Mouse (Mus musculus) gastrocnemius, adult 8-10 months (tissue): Measurements from ENCODE around the gene St6galnac6. TPM values are rescaled to one million over a fixed set of nuclear protein-coding genes. Genes with fewer than 3 reads are reported as not detected.

Experiments
- DNase-seq, 2 experiments: peaks; one replicate each; pipeline ENCODE4 v3.0.0; 2022; ENCODE audit warnings: low spot score in 2 of 2
- total RNA-seq, 4 experiments: library from RNA; stranded (reverse); gene quantifications; 2 replicates each; pipeline ENCODE4 v1.2.4; 2022

Gene St6galnac6
- total RNA-seq: 10 to 100 TPM; 48.6 to 61.3 (median 54.9) TPM

DNA sequence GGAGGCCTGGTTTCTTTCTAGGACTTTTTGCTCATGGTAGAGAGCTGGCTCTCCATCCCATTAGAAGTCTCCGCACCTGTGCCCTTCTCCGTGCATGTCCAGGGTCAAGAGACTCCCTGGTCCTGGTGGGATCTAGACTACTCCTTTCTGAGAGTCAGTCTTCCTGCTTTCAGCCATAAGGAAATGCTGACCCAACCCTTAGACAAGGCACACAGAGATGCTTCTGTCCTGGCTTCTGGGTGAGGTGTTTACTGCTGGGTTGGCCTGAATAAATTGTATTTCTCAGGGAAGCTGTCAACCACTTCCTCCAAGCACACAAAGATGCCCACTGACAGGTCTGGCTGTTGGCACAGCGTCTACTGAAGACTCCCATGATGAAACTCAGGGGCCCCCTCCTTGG lies at the start of gene St6galnac6:
St6galnac6 (plus strand) TSS at position 301 of the 400 bp plus-strand sequence.
- no peak for DNase-seq

DNA sequence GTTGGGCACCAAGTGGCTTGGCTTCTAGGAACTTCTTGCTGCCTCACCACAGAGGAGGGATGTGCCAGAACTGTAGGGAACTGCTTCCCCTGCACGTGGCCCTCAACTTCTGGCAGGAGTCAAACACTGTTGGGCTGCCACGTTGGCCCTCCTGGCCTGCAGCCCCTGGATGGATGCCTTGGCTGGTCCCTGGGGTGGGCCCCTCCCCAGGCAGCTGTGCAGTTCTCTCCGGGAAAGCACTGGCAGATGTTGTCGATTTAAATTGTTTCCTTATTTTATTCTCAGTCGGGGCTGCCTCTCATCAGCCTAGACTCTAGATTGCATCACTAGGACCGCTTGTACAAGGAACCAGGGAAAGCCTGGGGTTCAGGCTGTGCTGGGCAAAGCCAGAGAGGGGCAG lies 49.7 kb upstream of the St6galnac6 start:
- DNase-seq: peak; percentile 81 to 86

DNA sequence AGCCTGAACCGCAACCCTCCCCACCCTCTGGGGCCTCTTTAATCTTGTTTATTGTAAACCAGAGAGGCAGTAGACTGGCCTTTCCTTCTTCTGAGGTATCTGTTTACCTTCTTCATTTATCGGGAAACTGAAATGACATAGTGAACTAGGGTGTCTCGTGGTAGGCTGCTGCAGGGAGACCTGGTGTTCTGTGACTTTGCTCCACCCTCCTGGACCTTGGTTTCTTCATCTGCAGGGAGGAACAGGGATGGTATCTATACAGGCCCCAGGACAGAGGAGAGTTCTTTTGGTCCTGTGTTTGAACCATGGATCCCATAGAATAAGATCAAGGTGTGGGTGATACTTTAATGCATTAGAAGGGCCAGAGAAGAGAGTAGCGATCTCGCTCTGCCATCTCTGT lies 48.3 kb upstream of the St6galnac6 start:
- no peak for DNase-seq

DNA sequence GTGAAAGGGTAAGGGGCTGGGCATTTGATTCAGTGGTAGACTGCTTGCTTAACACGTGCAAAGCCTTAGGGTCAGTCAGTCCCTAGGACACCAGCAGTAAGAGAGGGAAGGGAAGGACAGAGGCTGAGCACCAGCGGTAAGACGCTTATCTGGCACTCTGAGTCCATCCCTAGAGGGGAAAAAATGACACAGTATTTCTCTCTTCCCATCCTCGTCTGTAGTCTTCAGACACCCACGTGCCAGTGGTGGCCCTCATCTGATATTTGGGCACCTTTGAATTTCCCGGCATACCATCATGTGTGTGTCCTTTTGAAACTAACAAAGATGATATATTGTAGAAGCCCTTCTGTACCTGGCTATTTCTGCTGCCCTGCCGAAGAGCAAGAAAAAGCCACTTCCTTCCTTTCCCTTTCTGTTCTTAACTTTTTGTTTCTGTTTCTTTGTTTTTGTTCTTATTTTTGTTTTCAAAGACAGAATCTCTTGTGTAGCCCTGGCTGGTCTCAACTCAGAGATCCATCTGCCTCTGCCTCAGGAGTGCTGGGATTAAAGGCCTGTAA lies 45.8 kb upstream of the St6galnac6 start:
- DNase-seq: no peak

DNA sequence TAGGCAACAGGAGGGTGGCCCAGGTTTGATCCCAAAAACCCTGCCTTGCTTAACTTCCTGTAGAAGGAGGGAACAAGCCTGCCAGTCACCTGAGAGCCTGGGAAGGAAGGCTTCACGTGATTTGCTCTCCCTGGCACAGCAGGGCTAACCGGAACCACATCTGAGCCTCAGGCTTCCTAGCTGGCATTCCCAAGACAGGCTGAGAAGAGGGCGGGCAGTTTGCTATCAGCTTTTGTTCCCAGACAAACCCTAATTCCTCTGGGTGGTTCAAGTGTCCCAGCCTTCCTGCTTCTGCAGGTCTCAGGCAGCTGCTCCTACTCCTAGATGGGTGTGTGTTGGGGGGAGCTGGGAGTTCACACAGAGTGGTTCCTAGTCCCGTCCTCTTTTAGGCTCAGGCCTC lies 44.0 kb upstream of the St6galnac6 start:
- no peak for DNase-seq

DNA sequence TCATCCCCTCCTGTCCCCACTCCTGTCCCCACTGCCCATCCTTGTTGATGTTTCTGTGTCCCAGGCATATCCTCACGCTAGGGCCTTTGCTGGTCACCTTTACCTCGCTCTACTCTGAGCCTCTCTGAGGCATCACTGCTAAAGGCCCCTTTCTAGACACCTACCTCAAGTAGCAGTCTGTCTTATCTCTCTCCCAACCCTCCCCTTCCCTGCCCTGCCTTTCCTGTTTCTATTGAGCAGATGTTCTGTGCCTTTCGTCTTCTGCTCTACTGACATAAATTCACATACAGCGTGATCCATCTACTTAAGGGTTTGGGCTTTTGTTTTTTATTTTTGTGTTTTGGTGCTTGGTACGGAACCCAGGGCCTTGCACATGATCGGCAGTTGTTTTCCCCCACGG lies 43.5 kb upstream of the St6galnac6 start:
- no peak for DNase-seq

DNA sequence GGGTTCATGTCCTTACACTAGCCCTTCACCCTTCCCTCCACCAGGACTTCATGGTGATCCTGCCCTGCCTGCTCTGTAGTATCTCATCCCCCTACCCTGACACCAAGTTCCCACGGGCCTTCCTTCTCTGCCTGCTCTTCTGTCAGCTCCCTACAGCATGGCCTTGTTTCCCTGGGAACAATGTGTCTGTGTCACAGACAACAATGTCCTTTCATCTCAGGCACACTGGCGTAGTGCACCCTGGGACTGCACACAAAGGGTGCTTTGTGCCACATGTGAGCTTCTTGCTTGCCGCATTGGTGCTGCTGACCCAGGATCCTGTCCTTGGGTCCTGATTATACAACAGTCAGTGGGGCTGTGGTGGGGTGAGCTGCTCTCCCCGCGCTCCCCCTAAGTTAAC lies 39.9 kb upstream of the St6galnac6 start:
- DNase-seq: no peak

DNA sequence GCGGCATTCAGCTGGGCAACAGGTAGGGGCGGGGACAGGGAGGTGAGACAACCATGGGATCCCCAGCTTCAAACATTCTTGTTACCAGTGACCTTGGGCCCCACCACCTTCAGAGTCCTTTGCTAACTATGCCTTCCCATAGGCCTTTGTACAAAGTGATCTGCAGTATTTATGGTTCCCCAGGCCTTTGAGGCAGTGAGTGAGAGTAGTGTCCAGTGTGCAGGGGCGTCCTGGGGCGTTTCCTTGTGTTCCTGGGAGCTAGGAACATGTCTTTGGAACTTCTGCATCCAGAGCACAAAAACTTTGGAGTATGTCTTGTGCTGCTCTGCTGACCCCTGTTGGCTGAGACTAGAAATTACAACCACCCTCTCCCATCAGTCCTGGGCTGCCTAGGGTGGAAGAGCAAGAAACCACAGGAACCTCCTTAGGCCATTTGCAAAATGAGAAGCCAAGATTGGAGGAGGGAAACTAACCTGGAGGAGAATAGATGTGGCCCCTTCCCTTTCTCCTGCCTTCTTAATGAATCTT lies 32.9 kb upstream of the St6galnac6 start:
- peak; percentile 41 to 46 for DNase-seq

DNA sequence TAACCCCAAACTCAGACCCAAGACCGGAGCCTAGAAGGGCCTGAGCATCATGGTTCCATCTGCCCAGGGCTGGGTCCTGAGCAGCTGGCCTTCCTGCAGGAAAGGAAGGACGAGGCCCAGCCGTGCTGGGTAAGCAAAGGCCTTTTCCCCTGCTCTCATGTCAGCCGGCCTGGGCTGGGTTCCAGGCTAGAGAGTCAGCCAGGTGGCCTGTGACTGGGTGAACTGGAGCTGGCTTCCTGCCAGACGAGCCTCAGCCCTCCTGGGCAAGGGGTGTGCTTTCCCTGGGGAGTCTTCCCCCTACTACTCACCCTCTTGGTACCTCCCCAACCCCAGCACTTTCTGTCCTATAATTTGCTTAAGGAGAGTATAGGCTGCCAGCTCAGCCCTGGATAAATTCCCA lies 31.4 kb upstream of the St6galnac6 start:
- peak; percentile 47 to 57 for DNase-seq

DNA sequence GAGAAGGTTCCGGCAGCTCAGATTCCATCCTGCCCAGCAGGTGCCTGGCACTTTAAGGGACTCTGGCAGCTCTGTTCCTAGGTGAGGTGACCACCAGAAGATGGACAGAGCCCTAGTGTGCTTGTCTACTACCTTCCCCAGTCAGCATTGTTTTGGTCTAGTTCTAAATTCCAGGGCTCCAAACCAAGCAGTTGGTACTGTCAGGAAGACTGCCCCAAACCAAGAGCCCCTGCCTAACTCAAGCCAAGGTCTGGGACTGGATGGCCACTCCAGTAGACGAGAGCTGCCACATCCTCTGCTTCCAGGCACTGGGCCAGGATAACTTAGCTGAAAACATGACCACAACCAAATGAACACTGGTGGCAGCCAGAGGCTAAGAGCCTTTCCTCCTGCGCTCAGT lies 30.6 kb upstream of the St6galnac6 start:
- no peak for DNase-seq

DNA sequence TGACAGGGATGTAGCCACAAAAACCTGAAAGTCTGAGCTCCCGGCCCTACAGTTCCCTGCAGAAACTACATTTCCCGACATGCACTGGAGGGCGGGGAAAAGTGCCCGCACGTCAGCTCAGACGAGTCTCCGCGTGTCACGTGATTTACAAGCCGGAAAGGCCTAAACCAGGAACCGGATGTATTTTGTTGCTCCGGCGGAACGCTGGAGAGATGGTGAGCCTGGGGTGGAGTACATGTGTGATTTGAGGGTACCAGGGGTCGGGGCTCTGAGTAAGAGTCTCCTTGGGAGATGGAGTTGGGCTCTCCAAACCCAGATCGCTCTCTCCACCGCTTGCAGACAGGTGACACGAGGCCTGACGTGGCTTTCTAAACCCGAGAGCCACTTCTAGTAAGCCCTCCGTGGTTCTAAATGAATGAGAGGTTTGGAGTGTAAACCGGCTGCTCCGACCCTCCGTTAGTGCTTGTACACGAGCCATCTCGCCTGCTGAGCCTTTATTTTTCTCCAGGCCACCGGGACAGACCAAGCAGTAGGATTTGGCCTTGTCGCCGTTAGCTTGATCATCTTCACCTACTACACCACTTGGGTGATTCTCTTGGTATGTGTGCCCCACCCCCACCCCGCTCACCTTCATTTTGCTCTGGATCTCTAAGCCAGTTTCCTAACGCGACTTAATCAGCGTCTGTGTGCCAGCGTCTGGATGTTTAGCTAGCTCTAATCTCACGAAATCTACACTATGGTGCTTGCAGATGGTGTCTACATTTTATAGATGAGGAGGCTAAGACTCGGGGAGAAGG lies 28.6 kb upstream of the St6galnac6 start, which contains the start of gene Dpm2:
Dpm2 (plus strand) TSS at position 161 of the 797 bp plus-strand sequence.
- DNase-seq: peak; percentile 81 to 85

DNA sequence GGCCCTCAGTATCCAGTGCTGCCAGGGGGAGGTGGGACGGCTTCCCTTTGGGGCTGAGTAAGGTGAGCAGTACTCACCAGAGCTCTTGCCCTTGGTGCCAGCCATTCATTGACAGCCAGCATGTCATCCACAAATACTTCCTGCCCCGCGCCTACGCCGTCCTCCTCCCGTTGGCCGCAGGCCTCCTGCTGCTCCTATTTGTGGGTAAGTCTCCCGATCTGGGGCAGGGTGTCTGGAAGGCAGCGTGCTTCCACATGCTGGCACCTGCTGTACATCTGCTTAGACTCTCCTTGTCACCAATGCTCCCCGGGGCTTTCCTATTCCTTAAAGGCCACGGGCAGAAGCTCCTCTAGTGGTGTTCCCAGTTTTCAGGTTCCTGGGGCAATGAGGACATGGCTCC lies 27.3 kb upstream of the St6galnac6 start:
- no peak for DNase-seq

DNA sequence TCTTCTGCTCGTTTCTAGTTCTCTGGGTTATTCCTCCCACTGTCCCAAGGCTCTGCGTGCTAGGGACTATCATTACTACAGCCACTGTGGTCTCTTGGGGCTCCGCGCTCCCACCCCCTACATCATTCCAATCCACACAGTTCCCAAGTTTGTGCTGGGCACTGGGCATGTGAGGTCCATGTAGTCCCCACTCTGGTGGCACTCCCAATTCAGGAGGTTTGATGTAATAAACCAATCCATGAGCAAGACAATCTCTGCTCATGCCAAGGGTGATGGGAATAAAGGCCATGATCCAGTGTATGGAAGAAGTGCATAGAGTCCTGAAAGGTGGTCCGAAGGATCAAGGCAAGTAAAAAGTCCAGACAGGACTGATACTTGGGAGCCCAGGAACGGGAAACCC lies 25.0 kb upstream of the St6galnac6 start, which contains the start of gene Pip5kl1:
Pip5kl1 (plus strand) TSS at position 301 of the 400 bp plus-strand sequence.
- DNase-seq: no peak

DNA sequence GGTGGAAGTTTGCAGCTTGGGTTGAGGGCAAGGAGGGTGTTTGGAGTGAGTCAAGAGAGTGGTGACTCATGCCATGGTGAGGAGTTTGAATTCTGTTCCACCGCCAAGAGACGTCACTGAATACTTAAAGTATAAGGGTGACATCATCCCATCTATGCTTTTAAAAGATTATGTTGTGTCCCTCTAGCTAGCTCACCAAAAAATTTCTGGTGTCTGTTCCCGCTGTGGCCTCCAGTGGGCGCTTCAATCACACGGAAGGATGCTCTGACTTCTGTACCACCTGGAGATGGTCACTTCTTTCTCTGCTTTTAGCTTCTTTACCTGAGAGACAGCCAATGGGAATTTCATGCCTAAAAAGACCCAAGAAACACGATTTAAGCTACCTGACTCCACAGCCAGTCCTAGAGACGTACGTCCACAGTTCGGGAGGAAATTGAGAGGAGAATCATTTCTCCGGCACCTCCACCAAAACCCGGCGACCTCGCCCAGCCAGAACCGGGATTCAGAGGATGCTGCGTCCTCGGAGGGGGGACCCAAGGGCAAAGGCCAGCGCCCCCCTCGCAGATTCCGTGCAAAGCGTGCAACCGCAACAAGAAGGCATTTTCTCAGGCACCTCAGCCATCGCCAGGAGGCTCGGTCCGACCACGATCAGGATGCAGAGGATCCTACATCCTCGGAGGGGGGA lies 24.5 kb upstream of the St6galnac6 start:
- no peak for DNase-seq

DNA sequence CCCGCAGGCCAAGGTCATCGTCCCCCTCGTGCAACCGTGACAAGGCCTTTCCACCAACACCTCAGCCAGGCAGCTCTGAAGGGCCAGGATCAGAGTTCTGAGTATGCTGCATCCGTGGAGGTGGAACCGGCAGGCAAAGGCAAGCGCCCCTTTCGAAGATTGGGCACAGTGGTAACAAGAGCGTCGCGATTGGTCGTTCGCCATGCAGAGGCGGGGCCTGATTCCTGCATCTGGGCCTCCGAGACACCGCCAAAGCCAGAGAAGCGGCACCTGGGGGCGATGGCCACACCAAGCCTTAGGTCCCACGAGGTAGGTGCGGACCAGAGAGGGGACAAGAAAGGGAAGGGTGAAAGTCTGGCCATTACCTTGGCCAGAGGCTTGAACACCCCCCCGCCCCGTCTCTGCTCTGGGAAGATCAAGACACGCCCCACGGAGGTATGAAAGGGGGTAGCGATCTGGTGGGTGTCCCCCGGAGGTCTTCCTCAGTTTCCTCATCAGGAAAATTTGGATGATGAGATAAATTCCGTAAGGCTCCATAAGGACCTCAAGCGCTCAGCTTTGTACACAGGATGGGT lies 23.8 kb upstream of the St6galnac6 start, which contains the start of gene 9430097D07Rik:
9430097D07Rik (minus strand) TSS at position 99 of the 575 bp plus-strand sequence.
- no peak for DNase-seq

DNA sequence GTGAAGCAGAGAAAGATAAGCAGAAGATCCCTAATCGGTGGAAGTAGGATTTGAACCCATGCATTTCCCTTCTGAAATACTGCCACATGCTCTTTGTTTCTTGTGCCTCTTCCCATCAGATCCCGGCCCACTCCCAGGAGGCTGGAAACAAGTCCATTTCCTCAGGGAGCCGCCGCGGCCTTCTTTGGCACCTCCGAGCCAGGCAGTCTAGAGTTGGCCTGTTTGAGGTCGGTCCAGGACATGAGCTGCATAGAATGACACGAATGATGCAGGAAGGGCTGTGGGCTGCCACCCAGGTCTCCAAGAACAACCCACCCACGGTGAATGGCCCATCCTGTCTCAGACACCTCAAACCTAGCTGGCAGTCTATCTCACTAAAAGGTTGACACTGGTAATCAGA lies 23.0 kb upstream of the St6galnac6 start:
- no peak for DNase-seq

DNA sequence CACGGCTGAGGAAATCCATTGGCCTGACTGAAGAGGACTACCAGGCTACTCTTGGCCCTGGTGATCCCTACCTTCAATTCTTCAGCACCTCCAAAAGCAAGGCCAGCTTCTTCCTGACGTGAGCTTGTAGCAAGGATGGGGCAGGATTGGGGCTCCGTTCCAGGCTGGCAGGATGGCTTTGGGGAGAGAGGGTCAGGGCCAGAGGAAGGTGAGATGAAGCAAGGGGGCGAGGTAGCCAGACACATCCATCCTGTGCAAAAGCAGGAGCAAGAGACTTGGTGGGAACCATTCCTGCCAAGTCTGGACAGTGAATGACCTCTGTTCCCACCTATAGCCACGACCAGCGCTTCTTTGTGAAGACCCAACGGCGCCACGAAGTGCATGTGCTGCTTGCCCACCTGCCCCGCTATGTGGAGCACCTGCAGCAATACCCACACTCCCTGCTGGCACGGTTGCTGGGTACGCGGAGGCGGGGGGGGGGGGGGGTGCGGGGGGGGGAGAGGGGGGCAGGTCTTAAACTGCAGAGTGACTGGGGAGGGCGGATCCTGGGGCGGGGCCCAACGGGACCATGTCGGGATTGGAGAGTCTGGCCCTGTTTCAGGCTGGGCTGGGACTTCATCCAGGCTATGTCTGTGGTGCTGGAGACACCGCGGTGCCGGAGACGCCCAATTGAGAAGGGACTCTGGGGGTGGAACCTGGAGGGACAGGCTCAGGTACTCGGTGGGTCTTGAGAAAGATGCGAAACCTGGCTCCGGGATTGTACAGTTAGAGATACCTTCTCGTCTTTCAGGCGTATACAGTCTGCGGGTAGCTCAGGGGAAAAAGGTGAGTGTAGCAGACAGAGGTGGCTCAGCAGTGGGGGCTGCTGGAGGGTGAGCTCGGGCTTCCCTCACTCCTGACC lies 21.1 kb upstream of the St6galnac6 start:
- no peak for DNase-seq

DNA sequence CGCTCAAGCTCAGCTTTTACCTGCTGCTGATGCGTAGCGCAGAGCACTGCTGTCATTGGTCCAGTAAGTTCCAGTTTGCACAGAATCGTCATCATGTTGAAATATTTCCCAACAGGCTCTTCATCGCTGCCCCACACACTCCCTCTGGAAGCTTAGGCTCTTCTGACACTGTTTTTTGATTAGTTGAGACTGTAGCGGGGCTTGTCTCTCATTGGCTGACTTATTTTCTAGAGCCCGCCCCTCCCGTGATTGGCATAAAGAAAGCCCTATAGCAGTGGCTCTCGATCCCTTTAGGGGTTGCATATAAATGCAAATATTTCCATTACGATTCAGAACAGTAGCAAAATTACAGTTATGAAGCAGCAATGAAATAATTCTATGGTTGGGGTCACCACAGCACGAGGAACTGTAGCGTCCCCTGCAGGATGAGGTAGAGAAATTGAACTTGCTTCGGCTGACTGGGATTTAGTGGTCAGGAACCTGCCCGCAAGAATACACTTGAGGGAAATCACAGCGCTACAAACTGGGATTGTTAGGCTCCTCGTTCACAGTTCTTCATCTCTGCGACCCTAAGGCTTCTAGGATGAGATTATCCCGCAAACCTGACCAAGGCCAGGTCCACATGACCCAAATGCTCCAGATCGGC lies 17.9 kb upstream of the St6galnac6 start:
- no peak for DNase-seq

DNA sequence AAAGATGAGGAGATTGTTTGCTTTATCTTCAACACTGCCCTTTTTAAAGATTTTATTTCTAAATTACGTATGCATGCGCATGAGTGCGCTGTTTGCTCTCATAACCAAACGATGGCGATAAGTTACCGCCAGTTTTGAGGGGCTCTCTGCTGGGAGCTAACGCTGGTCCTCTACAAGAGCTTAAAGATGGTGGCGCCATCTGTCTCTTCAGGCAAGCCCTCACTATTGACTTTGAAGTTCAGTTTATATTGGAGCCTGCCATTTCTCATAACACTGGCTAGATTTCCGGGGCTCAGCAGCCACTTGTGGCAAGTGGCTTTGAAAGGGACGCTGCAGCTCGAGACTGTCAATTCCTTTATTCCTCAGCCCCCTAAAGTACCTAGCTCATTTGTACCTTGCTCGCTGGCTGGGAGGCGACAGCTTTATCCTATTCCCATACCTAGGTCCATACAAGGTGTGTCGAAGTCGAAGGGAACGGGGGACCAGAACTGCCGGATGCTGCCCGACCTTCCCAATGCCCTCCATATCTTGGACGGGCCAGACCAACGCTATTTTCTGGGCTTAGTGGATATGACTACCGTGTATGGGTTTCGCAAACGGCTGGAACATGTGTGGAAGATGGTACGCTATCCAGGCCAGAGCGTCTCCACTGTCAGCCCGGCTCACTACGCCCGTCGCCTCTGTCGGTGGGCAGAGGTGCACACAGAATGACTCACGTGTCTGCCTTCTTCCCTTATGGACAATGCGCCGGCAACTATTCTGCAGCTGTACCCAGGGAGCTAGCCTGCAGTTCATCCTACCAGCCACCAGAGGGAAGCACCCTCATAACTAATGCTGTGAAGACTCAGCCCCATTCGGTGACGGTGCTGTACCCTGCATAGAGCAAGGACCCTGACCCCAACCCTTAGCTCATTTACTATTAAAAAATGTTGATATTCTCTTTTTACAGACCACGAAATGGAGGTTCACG lies 16.4 kb upstream of the St6galnac6 start:
- DNase-seq: peak; percentile 61 to 70
